Mouse (Mus musculus): ENCODE measurements at regions not wholly inside any gene's neighbourhood (a gene's known extent, or its start where the extent isn't known, plus 50 kb on each side); places are given as distances from the start of the nearest gene placed in this dataset.

DNA sequence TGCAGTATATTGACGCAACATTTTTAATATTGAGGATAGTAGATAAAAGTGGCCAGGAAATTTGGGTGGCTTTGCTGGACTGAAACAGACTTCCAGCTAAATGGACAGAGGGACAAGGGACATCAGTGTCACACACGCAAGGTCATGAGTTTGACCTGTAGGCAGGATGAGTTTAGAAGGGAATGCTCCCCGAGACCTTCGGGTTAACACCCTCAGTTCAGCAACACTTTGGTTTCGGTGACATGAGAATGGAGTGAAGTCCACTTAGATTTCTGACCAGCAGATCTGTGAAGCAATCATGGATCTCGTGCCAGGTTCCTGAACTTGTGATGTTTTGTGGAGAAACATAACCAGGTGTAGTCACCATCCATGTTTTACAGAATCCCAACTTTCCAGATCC, 196.3 kb downstream of the Phlda1 start:
- TF ChIP-seq POLR2A (IDR thresholded peaks at IDR 0.05; ENCODE audit: borderline replicate concordance, low read depth, low read length) (no peak), CTCF (IDR thresholded peaks at IDR 0.05; ENCODE audit: low read depth, low read length) (no peak)
- Histone ChIP-seq H3K4me3 (ENCODE audit: insufficient read depth, low read length) (no peak overlapping the region), H3K4me1 (ENCODE audit: control insufficient read depth, insufficient read depth, low read length) (no peaks in the 10 kb centered on the region), H3K27ac (ENCODE audit: insufficient read depth, low read depth, low read length) (no peak overlapping the region)

DNA sequence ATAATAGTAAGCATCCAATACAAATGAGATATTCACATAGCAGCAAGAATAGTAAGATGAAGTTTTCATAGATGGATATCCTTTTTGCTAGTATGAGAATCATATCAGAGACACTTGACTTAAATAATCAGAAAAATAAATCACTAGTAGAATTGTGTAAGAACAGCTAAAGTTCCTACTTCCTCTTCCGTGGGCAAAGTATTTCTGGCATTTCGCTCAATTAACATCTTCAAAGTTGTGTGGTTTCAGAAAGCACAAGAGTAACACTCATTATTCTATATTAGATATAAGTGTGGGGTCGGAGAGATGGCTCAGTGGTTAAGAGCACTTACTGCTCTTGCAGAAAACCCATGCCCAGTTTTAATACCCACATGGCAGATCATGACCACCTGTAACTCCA, 197.4 kb downstream of the Phlda1 start:
- Histone ChIP-seq H3K27ac (ENCODE audit: insufficient read depth, low read depth, low read length) (no peak overlapping the region), H3K4me1 (ENCODE audit: control insufficient read depth, insufficient read depth, low read length) (no peaks in the 10 kb centered on the region), H3K4me3 (ENCODE audit: insufficient read depth, low read length) (no peak overlapping the region)
- TF ChIP-seq POLR2A (IDR thresholded peaks at IDR 0.05; ENCODE audit: borderline replicate concordance, low read depth, low read length), result no peak
- TF ChIP-seq CTCF (IDR thresholded peaks at IDR 0.05; ENCODE audit: low read depth, low read length), result no peak

DNA sequence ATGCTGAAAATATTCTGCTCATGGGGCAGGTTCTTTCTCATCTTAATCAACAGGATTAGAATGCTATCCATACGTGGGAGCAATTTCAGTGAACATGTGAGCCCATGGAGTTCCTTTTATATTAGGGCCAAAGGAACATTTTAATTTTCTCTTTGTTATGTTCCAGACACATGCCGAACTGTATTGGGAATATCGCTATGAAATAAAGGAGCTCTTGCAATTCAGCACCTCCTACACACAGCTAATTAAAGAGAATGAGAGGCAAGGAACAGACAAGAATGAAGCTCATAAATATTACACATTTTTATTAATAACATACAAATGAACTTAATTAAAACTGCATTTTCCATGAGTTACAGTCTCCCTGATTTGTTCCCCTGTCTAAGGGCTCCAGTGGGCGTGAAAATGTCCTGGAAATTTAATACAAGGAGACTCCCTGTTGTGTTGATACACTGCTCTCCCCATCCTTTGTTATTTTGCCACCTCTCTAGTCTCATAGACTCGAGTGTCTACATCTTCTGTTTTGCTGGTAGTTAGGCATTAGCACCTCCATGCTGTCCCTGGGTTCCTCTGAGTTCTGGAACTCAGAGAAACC, 205.5 kb downstream of the Phlda1 start:
- H3K27ac ChIP-seq (ENCODE audit: insufficient read depth, low read depth, low read length), result no peak overlapping the region
- H3K4me3 ChIP-seq (ENCODE audit: insufficient read depth, low read length), result no peak overlapping the region
- H3K4me1 ChIP-seq (ENCODE audit: control insufficient read depth, insufficient read depth, low read length), result peaks cover 4% of the 10 kb centered on the region
- TF ChIP-seq CTCF (IDR thresholded peaks at IDR 0.05; ENCODE audit: low read depth, low read length) (no peak), POLR2A (IDR thresholded peaks at IDR 0.05; ENCODE audit: borderline replicate concordance, low read depth, low read length) (no peak)

DNA sequence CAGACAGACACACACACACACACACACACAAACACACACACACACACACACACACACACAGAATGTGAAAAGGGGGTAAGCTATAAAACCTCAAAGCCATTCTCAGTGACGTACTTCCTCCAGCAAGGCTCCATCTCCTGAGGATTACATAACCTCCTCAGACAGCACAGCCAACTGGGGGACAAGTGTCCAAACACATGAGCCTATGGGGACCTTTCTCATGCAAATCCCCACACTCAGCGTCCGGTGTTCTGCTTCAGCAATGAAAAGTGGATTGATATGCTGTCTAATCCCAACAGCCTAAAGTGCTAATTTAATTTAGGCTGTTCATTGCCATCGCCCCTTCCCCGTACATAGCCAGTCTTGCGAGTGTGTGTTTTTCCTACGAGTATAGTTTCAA, 206.9 kb downstream of the Phlda1 start:
- Histone ChIP-seq H3K4me1 (ENCODE audit: control insufficient read depth, insufficient read depth, low read length) (peaks cover 4% of the 10 kb centered on the region), H3K27ac (ENCODE audit: insufficient read depth, low read depth, low read length) (no peak overlapping the region), H3K4me3 (ENCODE audit: insufficient read depth, low read length) (no peak overlapping the region)
- TF ChIP-seq POLR2A (IDR thresholded peaks at IDR 0.05; ENCODE audit: borderline replicate concordance, low read depth, low read length) (no peak), CTCF (IDR thresholded peaks at IDR 0.05; ENCODE audit: low read depth, low read length) (no peak)

DNA sequence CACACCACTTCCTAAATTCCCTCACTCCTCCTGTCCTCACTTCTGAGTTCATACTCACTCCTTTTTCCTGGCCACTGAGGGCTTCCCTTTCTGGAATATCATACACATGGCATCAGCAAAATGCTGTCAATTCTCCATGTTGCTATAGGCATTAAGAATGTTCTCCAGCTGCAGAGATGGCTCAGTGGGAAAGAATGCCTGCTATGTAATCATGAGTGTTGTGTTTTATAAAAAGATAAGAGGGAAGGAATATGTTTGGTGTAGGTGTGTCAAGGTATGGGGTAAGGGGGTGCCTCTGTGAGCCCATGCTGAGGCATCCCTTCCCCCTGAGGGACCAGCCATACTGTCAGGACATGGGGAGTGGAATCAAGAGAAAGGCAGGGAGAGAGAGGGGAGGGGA, 207.6 kb downstream of the Phlda1 start:
- Histone ChIP-seq H3K4me1 (ENCODE audit: control insufficient read depth, insufficient read depth, low read length) (peaks cover 4% of the 10 kb centered on the region), H3K4me3 (ENCODE audit: insufficient read depth, low read length) (no peak overlapping the region), H3K27ac (ENCODE audit: insufficient read depth, low read depth, low read length) (no peak overlapping the region)
- TF ChIP-seq POLR2A (IDR thresholded peaks at IDR 0.05; ENCODE audit: borderline replicate concordance, low read depth, low read length), result no peak
- no peak for TF ChIP-seq CTCF (IDR thresholded peaks at IDR 0.05; ENCODE audit: low read depth, low read length)

DNA sequence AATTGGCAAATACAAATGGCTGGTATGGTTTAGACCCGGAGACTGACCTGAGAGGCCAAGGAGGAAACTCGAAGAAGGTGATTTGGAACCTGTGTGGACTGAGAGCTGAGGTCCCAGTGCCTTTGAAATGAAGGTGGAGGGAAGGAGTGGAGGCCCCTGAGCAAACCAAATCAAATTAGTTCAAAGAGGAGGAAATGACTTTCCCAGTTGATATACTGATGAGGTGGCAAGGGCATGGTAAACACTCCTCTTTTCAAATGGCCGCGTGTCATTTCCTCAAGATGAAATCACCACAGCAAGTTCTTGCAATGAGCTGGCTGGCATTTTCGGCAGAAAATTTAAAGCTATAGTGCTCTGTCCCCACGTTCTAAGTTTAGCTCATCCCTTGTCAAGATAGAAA, 209.1 kb downstream of the Phlda1 start:
- no peak overlapping the region for H3K4me3 ChIP-seq (ENCODE audit: insufficient read depth, low read length)
- peaks cover 5% of the 10 kb centered on the region for H3K4me1 ChIP-seq (ENCODE audit: control insufficient read depth, insufficient read depth, low read length)
- no peak overlapping the region for H3K27ac ChIP-seq (ENCODE audit: insufficient read depth, low read depth, low read length)
- TF ChIP-seq CTCF (IDR thresholded peaks at IDR 0.05; ENCODE audit: low read depth, low read length) (no peak), POLR2A (IDR thresholded peaks at IDR 0.05; ENCODE audit: borderline replicate concordance, low read depth, low read length) (no peak)

DNA sequence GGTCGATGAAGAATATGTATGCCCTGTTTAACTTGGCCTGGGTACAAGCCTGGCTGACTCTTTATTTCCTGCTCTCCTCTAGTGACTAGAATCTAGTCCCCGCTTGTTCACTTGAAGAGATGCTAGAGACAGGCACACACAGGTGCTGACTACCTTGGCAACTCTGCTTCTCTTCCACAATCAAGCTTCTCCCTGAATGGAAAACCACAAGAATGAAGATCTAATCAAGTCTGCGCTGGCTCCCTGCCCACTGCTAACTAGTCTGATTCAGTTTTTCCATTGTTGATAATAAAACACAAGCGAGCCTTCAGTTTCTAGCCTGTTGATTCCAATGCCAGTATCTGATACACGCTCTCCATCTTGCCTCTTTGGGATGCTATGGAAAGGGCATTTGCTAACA, 213.5 kb downstream of the Phlda1 start:
- no peak overlapping the region for H3K27ac ChIP-seq (ENCODE audit: insufficient read depth, low read depth, low read length)
- H3K4me3 ChIP-seq (ENCODE audit: insufficient read depth, low read length), result no peak overlapping the region
- no peak for TF ChIP-seq CTCF (IDR thresholded peaks at IDR 0.05; ENCODE audit: low read depth, low read length)
- TF ChIP-seq POLR2A (IDR thresholded peaks at IDR 0.05; ENCODE audit: borderline replicate concordance, low read depth, low read length), result no peak
- H3K4me1 ChIP-seq (ENCODE audit: control insufficient read depth, insufficient read depth, low read length), result peaks cover 20% of the 10 kb centered on the region

DNA sequence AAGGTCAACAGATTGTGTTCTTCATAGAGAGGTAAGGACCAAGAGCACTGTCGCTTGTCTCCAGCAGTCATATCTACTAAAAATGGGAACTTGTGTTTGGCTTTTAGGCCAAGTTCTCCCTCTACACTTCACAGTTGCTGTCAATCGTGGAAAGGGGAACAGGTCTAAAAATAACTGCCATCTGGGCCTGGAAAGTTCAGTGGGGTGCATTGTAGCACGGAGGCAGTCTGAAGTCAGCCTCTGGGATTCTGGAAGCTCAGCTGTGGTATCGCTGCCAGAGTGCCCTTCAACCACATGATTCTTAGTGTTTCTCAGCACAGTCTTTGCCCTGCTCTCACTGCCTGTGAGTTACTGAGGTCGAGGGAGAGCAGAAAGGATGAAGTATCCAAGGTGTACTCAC, 215.0 kb downstream of the Phlda1 start:
- TF ChIP-seq POLR2A (IDR thresholded peaks at IDR 0.05; ENCODE audit: borderline replicate concordance, low read depth, low read length), result no peak
- no peak for TF ChIP-seq CTCF (IDR thresholded peaks at IDR 0.05; ENCODE audit: low read depth, low read length)
- peaks cover 21% of the 10 kb centered on the region for H3K4me1 ChIP-seq (ENCODE audit: control insufficient read depth, insufficient read depth, low read length)
- H3K4me3 ChIP-seq (ENCODE audit: insufficient read depth, low read length), result no peak overlapping the region
- H3K27ac ChIP-seq (ENCODE audit: insufficient read depth, low read depth, low read length), result peak overlapping the region; percentile 30; the same call in 1 of the 2 replicates

DNA sequence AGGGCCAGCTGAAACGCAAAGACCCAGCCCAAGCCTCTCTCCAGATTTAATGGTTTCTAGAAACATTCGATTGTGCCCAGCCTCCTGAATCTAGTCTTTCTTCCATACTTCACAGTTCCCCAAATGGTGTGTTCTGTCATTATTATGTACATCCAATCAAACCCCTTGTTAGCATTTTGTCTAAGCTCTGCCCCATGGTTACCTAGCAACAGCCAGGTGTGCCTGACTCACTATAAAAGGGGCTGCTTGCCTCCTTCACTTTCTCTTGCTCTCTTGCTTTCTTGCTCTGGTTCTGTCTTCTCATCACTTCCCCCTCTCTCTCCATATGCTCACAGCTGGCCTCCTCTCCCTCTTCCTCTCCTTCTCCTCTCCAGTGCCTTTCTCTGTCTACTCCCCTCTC, 217.8 kb downstream of the Phlda1 start:
- Histone ChIP-seq H3K27ac (ENCODE audit: insufficient read depth, low read depth, low read length) (no peak overlapping the region), H3K4me1 (ENCODE audit: control insufficient read depth, insufficient read depth, low read length) (peaks cover 21% of the 10 kb centered on the region), H3K4me3 (ENCODE audit: insufficient read depth, low read length) (no peak overlapping the region)
- TF ChIP-seq CTCF (IDR thresholded peaks at IDR 0.05; ENCODE audit: low read depth, low read length) (no peak), POLR2A (IDR thresholded peaks at IDR 0.05; ENCODE audit: borderline replicate concordance, low read depth, low read length) (no peak)

DNA sequence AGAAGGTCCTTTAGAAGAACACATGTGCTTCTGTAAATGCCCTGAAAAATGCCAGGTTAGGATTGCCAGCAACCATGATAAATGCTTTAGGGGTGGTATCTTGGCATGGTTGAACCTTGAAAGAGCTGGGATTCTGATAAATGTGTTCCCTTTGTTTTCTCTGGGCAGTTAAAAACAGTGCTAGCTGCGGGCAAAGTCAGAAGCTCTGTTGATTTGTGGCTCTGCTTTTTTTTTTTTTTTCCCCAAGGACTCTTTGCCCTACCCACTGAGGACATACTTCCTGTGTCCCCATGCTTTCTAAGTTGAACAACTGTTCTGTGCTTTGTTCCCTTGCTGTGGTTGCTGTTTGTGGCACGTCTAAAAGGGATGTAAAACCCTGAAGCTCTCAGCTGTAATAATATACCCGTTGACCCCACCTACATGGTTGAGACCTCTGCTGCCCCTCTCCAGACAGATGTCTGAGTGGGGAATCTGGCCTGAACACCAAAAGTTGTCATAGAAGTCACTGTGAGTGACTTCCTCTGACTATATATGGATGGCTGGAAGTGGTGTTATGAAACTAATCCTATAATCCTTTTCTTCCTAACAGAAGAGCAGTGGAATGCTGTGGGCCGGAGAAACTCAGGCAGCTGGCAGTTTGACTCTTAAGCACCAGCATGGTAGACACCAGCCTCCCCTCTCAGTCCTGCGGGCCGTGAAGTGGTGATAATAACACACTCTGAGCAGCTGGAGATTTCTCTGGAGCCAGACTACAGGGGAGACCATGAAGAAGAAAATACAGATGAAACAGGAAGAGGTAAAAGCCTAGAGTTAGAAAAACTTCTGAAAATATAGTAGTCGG, 218.7 kb downstream of the Phlda1 start:
- TF ChIP-seq CTCF (IDR thresholded peaks at IDR 0.05; ENCODE audit: low read depth, low read length) (no peak), POLR2A (IDR thresholded peaks at IDR 0.05; ENCODE audit: borderline replicate concordance, low read depth, low read length) (no peak)
- H3K27ac ChIP-seq (ENCODE audit: insufficient read depth, low read depth, low read length), result no peak overlapping the region
- H3K4me3 ChIP-seq (ENCODE audit: insufficient read depth, low read length), result no peak overlapping the region
- H3K4me1 ChIP-seq (ENCODE audit: control insufficient read depth, insufficient read depth, low read length), result peaks cover 21% of the 10 kb centered on the region

Data from bone marrow macrophage, adult 2 months (primary cell).